Mouse (Mus musculus): Measurements from ENCODE around the gene Hivep1. TPM values are rescaled to one million over a fixed set of nuclear protein-coding genes. Genes with fewer than 3 reads are reported as not detected.

The Hivep1 gene
- polyA plus RNA-seq, 1 experiment from 2014 or later, result 19.0 TPM

DNA sequence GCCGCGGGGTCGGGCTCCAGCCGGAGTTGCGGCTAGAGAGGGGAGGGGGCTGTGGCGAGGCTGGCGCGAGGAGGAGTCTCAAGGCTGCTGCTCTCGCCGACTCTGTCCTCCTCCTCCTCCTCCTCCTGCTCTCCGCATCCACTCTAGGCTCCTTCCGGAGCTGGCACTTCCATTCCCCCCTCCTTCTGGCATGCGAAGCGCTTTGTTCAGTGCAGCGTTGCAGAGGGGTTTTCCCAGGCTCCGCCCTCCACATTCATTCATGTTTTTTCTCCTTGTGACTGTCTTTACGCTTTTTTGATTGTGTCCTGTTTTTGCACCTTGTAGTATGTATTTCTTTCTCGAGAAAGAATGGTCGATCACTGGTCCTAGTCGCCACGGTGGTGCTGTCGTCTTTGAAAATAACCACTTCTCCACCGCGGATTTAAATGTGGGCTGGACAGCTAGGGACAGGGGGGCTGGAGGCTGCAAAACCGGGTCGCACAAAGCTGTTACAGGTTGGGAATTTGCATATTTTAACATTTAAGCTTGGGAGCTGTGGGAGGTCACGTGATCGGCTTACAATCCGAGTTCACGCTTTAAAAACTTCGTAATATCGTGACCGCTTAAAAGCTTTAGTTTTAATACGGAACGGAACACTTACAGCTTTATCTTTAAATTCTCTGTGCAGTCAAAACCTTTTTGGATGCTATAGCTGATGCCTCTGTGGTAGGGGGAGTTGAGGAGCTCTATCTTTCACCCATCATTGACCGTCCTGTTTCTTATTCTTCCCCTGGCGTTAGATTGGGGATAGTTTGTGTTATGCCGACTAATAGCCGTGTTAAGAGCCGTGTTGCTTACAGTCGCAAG is 1.1 kb downstream of the Hivep1 start:
- peak overlapping the region; percentile 92 for H3K4me3 ChIP-seq
- H3K4me1 ChIP-seq, result peaks cover 9% of the 10 kb centered on the region
- H3K9me3 ChIP-seq (replicated peaks), result no peaks in the 10 kb centered on the region
- peaks cover 13% of the 10 kb centered on the region for H3K36me3 ChIP-seq
- H3K27ac ChIP-seq, result peak overlapping the region; percentile 99
- peak overlapping the region; percentile 83 for H3K4me2 ChIP-seq (replicated peaks)
- peak; percentile 72 for ATAC-seq (ENCODE audit: low FRiP score)
- WGBS, result under 1% methylated on average over 33 of the region's 41 CpGs
- 0 out of 2 replicates have a peak, but pooled peaks cover 2% of the 10 kb centered on the region for H3K27me3 ChIP-seq
- peak overlapping the region; percentile 92 for H3K9ac ChIP-seq

DNA sequence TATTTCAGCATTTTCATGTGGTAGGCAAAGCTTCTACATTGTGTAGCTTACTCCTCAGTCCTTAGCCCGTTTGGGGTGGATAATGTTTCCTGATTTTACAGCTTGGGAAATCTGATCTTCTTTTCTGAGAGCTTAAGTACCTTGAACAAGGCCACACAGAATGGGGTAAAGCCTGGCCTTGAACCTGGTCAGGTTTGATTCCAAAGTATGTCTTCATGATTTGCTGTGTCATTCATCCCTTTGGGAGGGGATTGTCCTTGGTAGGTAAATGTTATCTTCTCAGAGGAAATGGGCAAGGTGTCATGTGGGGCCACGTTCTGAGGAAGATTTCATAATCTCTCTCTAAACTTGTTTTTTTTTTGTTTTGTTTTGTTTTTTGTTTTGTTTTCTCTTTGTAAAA is 1.8 kb downstream of the Hivep1 start:
- no peaks in the 10 kb centered on the region for H3K27me3 ChIP-seq
- H3K36me3 ChIP-seq, result peaks cover 13% of the 10 kb centered on the region
- peak overlapping the region; percentile 92 for H3K4me3 ChIP-seq
- peaks cover 9% of the 10 kb centered on the region for H3K4me1 ChIP-seq
- no peaks in the 10 kb centered on the region for H3K9me3 ChIP-seq (replicated peaks)
- no peak for ATAC-seq (ENCODE audit: low FRiP score)
- peak overlapping the region; percentile 92 for H3K9ac ChIP-seq
- whole genome bisulfite sequencing, result 25% methylated on average over 2 of the region's 2 CpGs
- H3K4me2 ChIP-seq (replicated peaks), result peak overlapping the region; percentile 83
- 0 out of 2 replicates have a peak overlapping the region, but pooled peaks have one; percentile 99 for H3K27ac ChIP-seq

DNA sequence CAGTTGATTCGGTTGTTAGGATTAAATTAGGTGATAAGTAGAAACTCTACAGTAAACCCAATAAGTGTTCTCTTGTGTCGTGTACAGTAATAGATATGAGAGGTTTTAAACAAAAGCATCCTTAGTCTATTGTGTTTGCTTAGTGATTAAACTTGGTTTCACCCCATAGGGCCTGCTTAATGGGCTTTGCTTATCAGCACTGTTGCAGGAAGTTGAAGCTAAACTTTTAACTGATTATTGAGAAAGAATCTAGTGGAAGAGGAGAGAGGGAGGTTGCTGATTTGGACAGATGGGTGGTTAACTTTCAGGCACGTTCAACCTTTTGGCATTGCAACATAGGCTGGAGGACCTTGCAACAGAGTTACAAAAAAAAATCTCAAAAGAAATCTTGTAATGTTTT is 2.3 kb downstream of the Hivep1 start:
- Histone ChIP-seq H3K9me3 (replicated peaks) (no peaks in the 10 kb centered on the region), H3K27ac (no peak overlapping the region), H3K4me3 (no peak overlapping the region), H3K9ac (no peak overlapping the region), H3K27me3 (no peaks in the 10 kb centered on the region), H3K4me2 (replicated peaks) (no peak overlapping the region), H3K4me1 (peaks cover 5% of the 10 kb centered on the region), H3K36me3 (peaks cover 16% of the 10 kb centered on the region)
- WGBS, result 82% methylated on average over 3 of the region's 3 CpGs
- no peak for ATAC-seq (ENCODE audit: low FRiP score)

DNA sequence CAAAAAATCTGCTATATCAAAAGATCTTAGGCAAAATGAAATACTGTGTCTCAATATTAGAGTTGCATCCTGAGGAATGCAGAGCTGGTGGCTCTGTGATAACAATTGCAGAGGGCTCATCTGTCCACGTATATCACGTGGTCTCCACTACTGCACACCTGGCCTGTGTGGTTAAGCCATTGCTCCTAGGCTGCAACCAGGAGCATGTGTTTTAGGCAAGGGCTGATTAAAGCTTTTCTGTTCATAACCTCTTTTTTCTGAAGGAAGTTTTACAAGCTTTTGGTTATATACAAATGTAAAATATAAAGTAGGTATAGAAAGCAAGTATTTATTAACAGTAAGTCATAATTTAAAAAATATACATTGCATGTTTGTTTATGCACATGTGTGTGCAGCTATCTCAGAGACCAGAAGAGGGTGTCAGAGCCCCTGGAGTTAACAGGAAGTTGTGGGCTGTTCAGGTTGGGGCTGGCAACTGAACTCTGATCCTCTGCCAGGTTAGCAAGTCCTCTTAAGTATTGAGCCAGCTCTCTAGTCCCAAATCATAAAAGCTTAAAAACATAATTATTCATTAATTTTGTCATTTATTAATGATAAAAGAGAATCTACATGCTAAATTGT is 5.0 kb downstream of the Hivep1 start:
- Histone ChIP-seq H3K4me1 (peaks cover 5% of the 10 kb centered on the region; the same call in 1 of the 2 replicates), H3K36me3 (peaks cover 28% of the 10 kb centered on the region), H3K4me2 (replicated peaks) (no peak overlapping the region), H3K4me3 (no peak overlapping the region), H3K27ac (no peak overlapping the region), H3K27me3 (no peaks in the 10 kb centered on the region), H3K9me3 (replicated peaks) (no peaks in the 10 kb centered on the region), H3K9ac (no peak overlapping the region)
- ATAC-seq (ENCODE audit: low FRiP score), result no peak
- 98% methylated on average over 2 of the region's 2 CpGs for WGBS

DNA sequence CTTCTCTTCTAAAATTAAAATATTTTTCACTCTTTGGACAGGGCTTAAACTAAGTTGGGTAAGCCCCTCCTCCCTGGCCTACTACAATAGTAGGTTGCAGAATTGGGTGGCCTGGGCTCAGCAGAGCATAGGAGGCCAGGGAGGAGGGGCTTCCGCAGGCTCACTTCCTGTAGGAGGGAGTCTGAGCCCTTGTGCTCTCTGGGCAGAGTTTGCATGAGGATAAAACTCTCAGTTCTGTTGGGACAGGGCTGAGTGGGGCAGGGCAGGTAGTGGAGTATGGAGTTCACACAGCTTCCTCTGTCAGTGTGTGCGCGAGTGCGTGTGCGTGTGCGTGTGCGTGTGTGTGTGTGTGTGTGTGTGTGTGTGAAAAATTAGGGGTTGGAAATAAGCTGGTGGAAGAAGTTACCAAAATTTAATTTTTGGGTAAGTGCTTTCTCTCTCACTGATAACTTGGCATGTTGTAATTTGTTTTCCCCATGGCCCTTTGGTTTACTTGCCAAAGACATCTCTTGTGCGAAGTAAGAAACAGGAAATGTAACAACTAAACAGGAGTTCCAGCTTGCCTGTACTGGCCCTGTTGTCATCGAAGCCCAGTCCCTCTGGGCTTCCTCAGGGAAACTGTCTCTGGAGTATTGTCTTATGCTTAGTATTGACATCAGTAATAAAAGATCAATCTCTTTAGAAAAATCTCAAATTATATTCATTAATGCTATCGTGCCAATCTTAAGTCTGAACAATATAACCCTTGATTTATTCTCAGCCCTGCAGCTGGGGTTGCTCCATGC is 9.2 kb downstream of the Hivep1 start:
- Histone ChIP-seq H3K4me2 (replicated peaks) (no peak overlapping the region), H3K27me3 (no peaks in the 10 kb centered on the region), H3K4me3 (no peak overlapping the region), H3K9me3 (replicated peaks) (no peaks in the 10 kb centered on the region), H3K9ac (no peak overlapping the region), H3K4me1 (no peaks in the 10 kb centered on the region), H3K36me3 (peaks cover 39% of the 10 kb centered on the region), H3K27ac (no peak overlapping the region)
- 96% methylated on average over 10 of the region's 10 CpGs for WGBS
- no peak for ATAC-seq (ENCODE audit: low FRiP score)

DNA sequence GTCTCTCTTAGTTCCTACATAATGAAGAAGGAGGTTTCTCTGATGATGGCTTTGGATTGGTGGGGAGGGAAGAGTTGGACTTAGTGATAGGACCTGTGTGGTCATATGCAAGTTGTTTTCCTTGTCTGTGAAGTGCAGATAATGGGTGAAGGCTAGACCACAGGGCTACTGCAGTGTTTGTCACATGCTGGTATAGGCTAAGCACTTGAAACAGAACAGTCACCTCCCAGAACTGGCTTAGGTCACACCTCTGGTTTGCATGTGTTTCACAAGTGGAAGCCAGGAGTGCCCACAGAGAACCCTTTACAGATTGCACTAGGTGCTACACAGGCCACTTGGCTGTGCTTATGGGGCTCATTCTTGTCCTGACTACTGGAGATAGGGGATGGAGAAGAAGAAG is 12.4 kb downstream of the Hivep1 start:
- H3K4me2 ChIP-seq (replicated peaks), result no peak overlapping the region
- H3K27ac ChIP-seq, result no peak overlapping the region
- H3K36me3 ChIP-seq, result peaks cover 24% of the 10 kb centered on the region
- ATAC-seq (ENCODE audit: low FRiP score), result no peak
- H3K4me1 ChIP-seq, result no peaks in the 10 kb centered on the region
- H3K9me3 ChIP-seq (replicated peaks), result no peaks in the 10 kb centered on the region
- H3K27me3 ChIP-seq, result no peaks in the 10 kb centered on the region
- no peak overlapping the region for H3K4me3 ChIP-seq
- no peak overlapping the region for H3K9ac ChIP-seq

DNA sequence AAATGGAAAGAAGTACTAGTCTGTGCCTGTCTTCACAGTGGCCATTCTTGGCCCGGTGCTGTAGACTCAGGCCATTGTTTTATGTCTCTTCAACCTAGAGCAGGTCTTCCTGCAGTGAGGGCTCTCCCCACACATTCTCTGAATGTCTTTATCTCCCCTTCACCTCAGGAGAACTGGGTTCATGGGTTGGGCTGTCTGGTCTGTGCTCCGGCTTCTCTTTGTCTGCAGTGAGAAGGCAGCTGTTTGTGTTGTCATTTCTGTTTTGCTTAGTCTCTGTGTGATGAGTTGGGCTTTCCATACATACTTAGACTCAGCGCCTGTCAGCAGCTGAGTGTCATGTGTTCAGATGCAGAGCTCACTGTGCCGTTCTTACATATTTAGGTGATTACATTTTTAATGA is 18.4 kb downstream of the Hivep1 start:
- no peaks in the 10 kb centered on the region for H3K27me3 ChIP-seq
- H3K27ac ChIP-seq, result peak overlapping the region; percentile 44; the same call in 1 of the 2 replicates
- no peak overlapping the region for H3K9ac ChIP-seq
- H3K4me1 ChIP-seq, result no peaks in the 10 kb centered on the region
- no peak for ATAC-seq (ENCODE audit: low FRiP score)
- H3K9me3 ChIP-seq (replicated peaks), result no peaks in the 10 kb centered on the region
- H3K36me3 ChIP-seq, result peaks cover 6% of the 10 kb centered on the region; the same call in 1 of the 2 replicates
- 69% methylated on average over 4 of the region's 4 CpGs for WGBS
- H3K4me2 ChIP-seq (replicated peaks), result no peak overlapping the region
- H3K4me3 ChIP-seq, result no peak overlapping the region

DNA sequence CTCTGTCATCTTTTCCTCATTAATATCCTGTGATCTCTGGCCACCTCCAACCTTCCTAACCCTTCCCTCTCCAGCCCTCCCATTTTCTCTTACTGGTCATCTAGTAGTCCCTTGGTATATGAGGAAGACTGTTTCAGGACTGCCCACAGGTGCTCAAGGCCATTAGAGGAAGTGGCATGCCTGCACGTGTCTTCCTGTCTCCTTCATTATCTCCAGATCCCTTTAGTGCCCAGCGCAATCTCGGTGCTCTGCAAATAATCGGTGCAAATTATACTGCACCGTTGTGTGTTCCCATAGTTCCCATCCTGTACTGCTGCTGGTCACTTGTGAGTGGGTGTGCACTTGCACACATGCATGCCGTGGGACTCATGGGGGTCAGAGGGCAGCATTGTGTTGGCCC is 19.2 kb downstream of the Hivep1 start:
- 88% methylated on average over 6 of the region's 6 CpGs for WGBS
- ATAC-seq (ENCODE audit: low FRiP score), result no peak

DNA sequence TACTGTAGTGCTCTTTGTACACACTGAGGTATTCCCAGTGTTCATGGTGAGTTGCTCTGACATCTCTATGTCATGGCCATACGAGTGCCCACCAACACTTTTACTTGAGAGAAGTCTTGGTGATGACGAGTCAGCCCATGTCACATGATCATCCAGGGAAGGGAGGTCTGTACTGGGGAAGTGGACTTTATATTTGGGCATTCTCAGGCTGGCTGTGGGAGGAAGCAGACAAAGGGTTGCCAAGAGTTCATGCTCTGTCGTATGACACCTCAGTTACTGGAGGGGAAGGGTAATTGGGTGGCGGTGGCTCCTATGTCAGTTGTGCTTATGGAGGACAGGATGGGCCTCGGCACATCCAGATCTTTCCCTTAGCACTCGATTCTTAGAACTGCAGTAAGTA is 21.5 kb downstream of the Hivep1 start:
- no peaks in the 10 kb centered on the region for H3K9me3 ChIP-seq (replicated peaks)

More for the DNA sequence above, 19.2 kb downstream of the Hivep1 start:
- Histone ChIP-seq H3K4me1 (no peaks in the 10 kb centered on the region), H3K9ac (no peak overlapping the region), H3K27me3 (no peaks in the 10 kb centered on the region), H3K9me3 (replicated peaks) (no peaks in the 10 kb centered on the region), H3K36me3 (peaks cover under 1% of the 10 kb centered on the region), H3K4me2 (replicated peaks) (no peak overlapping the region), H3K27ac (no peak overlapping the region), H3K4me3 (no peak overlapping the region)

DNA sequence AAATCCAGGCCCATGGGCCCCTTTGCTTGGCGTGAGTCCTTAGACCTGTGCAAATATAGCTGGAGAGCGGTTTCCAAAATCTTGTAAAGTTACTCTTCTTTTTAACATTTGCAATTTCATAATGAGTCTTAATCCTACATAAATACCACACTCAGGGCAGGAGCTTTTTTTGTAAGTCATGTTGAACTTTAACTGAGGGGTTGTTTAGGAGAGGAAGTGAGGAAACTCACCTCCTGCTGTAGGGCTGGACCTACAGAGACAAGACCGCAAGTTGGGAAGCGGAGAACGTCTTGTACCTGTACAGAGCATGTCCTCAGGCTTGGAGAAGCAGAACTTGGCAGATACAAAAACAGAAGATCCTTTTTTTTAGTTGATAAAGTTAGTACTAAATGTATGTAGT is 23.7 kb downstream of the Hivep1 start:
- no peak for ATAC-seq (ENCODE audit: low FRiP score)
- 97% methylated on average over 5 of the region's 5 CpGs for WGBS
- peaks cover 15% of the 10 kb centered on the region for H3K36me3 ChIP-seq

More for the DNA sequence above, 21.5 kb downstream of the Hivep1 start:
- H3K4me3 ChIP-seq, result no peak overlapping the region
- H3K4me2 ChIP-seq (replicated peaks), result no peak overlapping the region
- 82% methylated on average over 6 of the region's 6 CpGs for WGBS
- ATAC-seq (ENCODE audit: low FRiP score), result no peak
- peaks cover 10% of the 10 kb centered on the region for H3K36me3 ChIP-seq
- H3K27ac ChIP-seq, result no peak overlapping the region
- no peaks in the 10 kb centered on the region for H3K4me1 ChIP-seq
- H3K27me3 ChIP-seq, result no peaks in the 10 kb centered on the region
- H3K9ac ChIP-seq, result no peak overlapping the region

DNA sequence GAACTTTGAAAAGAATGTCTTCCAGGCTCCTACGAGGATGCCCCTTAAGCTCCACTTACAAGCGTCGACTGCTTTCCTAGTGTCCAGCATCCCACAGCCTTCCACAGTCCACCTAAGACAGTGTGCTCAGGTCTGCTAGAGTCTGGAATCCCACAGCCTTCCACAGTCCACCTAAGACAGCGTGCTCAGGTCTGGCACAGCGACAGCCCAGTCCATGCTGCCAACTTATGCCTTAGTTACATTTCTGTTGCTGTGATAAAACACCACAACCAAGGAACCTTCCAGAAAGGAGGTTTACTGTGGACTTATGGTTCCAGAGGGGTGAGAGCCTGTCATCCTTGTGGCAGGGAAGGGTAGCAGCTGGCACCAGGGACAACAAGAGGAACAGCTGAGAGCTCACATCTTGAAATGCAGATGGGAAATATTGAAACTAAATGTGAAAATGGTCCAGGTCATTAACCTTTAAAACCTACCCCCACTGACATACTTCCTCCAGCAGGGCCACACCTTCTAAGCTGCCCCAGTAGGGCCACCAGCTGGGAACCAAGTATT is 25.0 kb downstream of the Hivep1 start:
- Histone ChIP-seq H3K9ac (no peak overlapping the region), H3K4me2 (replicated peaks) (no peak overlapping the region), H3K4me3 (no peak overlapping the region), H3K27ac (no peak overlapping the region), H3K27me3 (no peaks in the 10 kb centered on the region), H3K36me3 (peaks cover 19% of the 10 kb centered on the region), H3K9me3 (replicated peaks) (no peaks in the 10 kb centered on the region), H3K4me1 (no peaks in the 10 kb centered on the region)
- no peak for ATAC-seq (ENCODE audit: low FRiP score)
- 92% methylated on average over 5 of the region's 5 CpGs for WGBS

More for the DNA sequence above, 23.7 kb downstream of the Hivep1 start:
- H3K4me1 ChIP-seq, result no peaks in the 10 kb centered on the region
- no peaks in the 10 kb centered on the region for H3K9me3 ChIP-seq (replicated peaks)
- H3K9ac ChIP-seq, result no peak overlapping the region
- H3K27ac ChIP-seq, result no peak overlapping the region
- no peak overlapping the region for H3K4me3 ChIP-seq
- no peaks in the 10 kb centered on the region for H3K27me3 ChIP-seq
- H3K4me2 ChIP-seq (replicated peaks), result no peak overlapping the region

DNA sequence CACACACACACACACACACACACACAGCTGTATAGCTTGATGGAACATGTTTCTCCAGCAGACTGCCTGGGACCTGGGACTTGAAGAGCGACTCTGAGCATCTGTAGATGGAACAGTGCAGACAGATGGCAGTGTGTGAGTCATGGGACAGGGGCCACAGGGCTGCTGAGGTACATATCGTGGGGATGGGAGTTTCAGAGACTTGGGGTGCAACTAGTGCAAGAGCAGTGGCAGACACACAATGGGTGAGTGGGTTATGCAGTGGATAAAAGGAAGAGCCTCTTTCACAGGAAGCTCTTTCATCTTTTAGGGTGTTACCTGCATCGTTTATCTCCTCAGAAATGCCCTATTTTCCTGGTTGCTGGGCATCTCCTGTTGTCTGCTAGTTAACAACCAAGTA is 25.8 kb downstream of the Hivep1 start:
- Histone ChIP-seq H3K4me2 (replicated peaks) (no peak overlapping the region), H3K27ac (no peak overlapping the region), H3K36me3 (peaks cover 19% of the 10 kb centered on the region), H3K4me3 (no peak overlapping the region), H3K9ac (no peak overlapping the region), H3K9me3 (replicated peaks) (no peaks in the 10 kb centered on the region), H3K4me1 (no peaks in the 10 kb centered on the region), H3K27me3 (no peaks in the 10 kb centered on the region)
- ATAC-seq (ENCODE audit: low FRiP score), result no peak
- WGBS, result 86% methylated on average over 3 of the region's 3 CpGs

All from hindbrain, embryonic 12.5 days (tissue).